Mouse (Mus musculus): ENCODE results near the gene Chat. TPM values are rescaled to one million over a fixed set of nuclear protein-coding genes. Genes with fewer than 3 reads are reported as not detected.

The Chat gene
- polyA plus RNA-seq, 1 experiment, result 0.67 TPM

GRCm38 (mm10) chr14:32482061-32482460, 16.3 kb upstream of the Chat start:
- Histone ChIP-seq H3K4me3 (ENCODE audit: control insufficient read depth, insufficient read depth, low read length) (no peak overlapping the region), H3K36me3 (ENCODE audit: control insufficient read depth, insufficient read depth, low read length) (no peaks in the 10 kb centered on the region), H3K4me1 (replicated peaks; ENCODE audit: control insufficient read depth, insufficient read depth, low read length) (no peaks in the 10 kb centered on the region), H3K27ac (ENCODE audit: control insufficient read depth, insufficient read depth, low read length) (no peak overlapping the region), H3K27me3 (ENCODE audit: control insufficient read depth, insufficient read depth, low read length) (no peaks in the 10 kb centered on the region)
- DNase-seq, result no peak
- TF ChIP-seq POLR2A (IDR thresholded peaks at IDR 0.05; ENCODE audit: control insufficient read depth, extremely low read depth, insufficient read depth, low read length, poor library complexity) (no peak), CTCF (IDR thresholded peaks at IDR 0.05; ENCODE audit: borderline replicate concordance, control insufficient read depth, extremely low read depth, insufficient read depth, low read length, poor library complexity) (no peak)
- 7% methylated on average over 3 of the region's 3 CpGs for WGBS

- H3K4me3 ChIP-seq (ENCODE audit: control insufficient read depth, insufficient read depth, low read length), result no peak overlapping the region
- DNase-seq, result no peak
- no peaks in the 10 kb centered on the region for H3K27me3 ChIP-seq (ENCODE audit: control insufficient read depth, insufficient read depth, low read length)
- no peak overlapping the region for H3K27ac ChIP-seq (ENCODE audit: control insufficient read depth, insufficient read depth, low read length)
- WGBS, result 70% methylated on average over 1 of the region's 1 CpGs
- TF ChIP-seq CTCF (IDR thresholded peaks at IDR 0.05; ENCODE audit: borderline replicate concordance, control insufficient read depth, extremely low read depth, insufficient read depth, low read length, poor library complexity), result no peak
- no peak for TF ChIP-seq POLR2A (IDR thresholded peaks at IDR 0.05; ENCODE audit: control insufficient read depth, extremely low read depth, insufficient read depth, low read length, poor library complexity)
- no peaks in the 10 kb centered on the region for H3K36me3 ChIP-seq (ENCODE audit: control insufficient read depth, insufficient read depth, low read length)
- no peaks in the 10 kb centered on the region for H3K4me1 ChIP-seq (replicated peaks; ENCODE audit: control insufficient read depth, insufficient read depth, low read length)
These were observed 11.8 kb upstream of the Chat start for GRCm38 (mm10) chr14:32477581-32477980.

DNA sequence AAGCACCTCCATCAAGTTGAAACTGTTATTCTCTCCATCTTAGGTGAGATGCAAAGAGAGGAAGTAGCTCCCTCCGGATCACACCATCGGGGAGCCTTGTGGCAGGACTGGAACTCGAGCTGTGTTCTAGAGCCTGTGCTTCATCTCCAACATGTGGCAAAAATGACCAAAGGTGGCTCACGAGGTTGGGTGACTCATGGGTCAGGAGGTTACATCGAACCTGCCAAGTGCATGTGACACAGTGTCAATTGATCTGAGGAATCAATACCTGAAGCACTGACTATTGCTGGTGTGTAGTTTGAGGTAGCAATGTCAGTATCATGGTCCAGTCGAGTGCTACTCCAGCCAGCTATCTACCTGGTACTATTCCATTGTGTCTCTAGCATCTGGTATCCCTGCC, 10.8 kb upstream of the Chat start:
- DNase-seq, result no peak
- TF ChIP-seq POLR2A (IDR thresholded peaks at IDR 0.05; ENCODE audit: control insufficient read depth, extremely low read depth, insufficient read depth, low read length, poor library complexity) (no peak), CTCF (IDR thresholded peaks at IDR 0.05; ENCODE audit: borderline replicate concordance, control insufficient read depth, extremely low read depth, insufficient read depth, low read length, poor library complexity) (no peak)
- Histone ChIP-seq H3K4me3 (ENCODE audit: control insufficient read depth, insufficient read depth, low read length) (no peak overlapping the region), H3K4me1 (replicated peaks; ENCODE audit: control insufficient read depth, insufficient read depth, low read length) (no peaks in the 10 kb centered on the region), H3K27ac (ENCODE audit: control insufficient read depth, insufficient read depth, low read length) (no peak overlapping the region), H3K27me3 (ENCODE audit: control insufficient read depth, insufficient read depth, low read length) (no peaks in the 10 kb centered on the region), H3K36me3 (ENCODE audit: control insufficient read depth, insufficient read depth, low read length) (no peaks in the 10 kb centered on the region)
- 79% methylated on average over 6 of the region's 6 CpGs for WGBS

DNA sequence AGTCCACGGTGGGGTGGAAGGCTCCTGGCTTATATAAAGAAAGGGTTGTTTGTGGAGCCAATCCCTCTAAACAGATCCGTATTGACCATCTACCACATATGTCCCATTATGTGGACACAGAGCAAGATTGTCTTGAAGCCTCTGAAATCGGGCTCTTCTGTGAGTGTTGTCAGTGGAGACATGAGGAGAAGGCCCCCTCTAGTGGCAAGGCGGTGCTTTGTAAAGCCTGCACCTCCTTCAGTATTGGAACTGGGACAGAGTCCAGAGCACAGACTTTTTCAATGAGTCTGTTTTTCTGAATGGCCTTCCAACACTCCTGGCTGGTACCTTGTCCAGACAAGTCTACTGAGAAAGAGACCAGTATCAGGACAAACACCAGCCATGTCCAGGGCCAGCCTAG, 7.2 kb upstream of the Chat start:
- H3K27me3 ChIP-seq (ENCODE audit: control insufficient read depth, insufficient read depth, low read length), result no peaks in the 10 kb centered on the region
- 19% methylated on average over 4 of the region's 4 CpGs for WGBS
- H3K27ac ChIP-seq (ENCODE audit: control insufficient read depth, insufficient read depth, low read length), result no peak overlapping the region
- TF ChIP-seq CTCF (IDR thresholded peaks at IDR 0.05; ENCODE audit: borderline replicate concordance, control insufficient read depth, extremely low read depth, insufficient read depth, low read length, poor library complexity), result no peak
- TF ChIP-seq POLR2A (IDR thresholded peaks at IDR 0.05; ENCODE audit: control insufficient read depth, extremely low read depth, insufficient read depth, low read length, poor library complexity), result no peak
- DNase-seq, result peak; percentile 19
- H3K36me3 ChIP-seq (ENCODE audit: control insufficient read depth, insufficient read depth, low read length), result no peaks in the 10 kb centered on the region
- H3K4me3 ChIP-seq (ENCODE audit: control insufficient read depth, insufficient read depth, low read length), result no peak overlapping the region
- H3K4me1 ChIP-seq (replicated peaks; ENCODE audit: control insufficient read depth, insufficient read depth, low read length), result no peaks in the 10 kb centered on the region

DNA sequence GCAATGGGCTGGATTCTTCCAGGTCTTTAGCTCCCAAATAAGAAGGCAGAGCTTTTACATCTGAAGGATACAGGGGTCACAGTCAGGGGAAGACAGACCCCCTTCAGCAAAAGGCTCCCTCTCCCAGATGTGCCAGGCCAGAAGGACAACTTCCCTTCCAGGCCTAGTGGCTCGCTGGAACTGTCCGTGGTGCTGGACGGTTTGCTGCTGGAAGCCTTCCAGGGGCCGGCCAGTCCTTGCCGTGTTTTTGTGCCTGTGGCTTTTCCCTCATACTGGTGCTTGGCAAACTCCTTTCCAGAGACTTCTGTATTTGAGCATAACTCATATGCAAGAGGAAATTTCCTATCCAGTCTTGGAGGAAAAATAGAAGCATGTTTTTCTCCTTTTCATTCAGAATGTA, 1.8 kb upstream of the Chat start:
- TF ChIP-seq POLR2A (IDR thresholded peaks at IDR 0.05; ENCODE audit: control insufficient read depth, extremely low read depth, insufficient read depth, low read length, poor library complexity), result no peak
- TF ChIP-seq CTCF (IDR thresholded peaks at IDR 0.05; ENCODE audit: borderline replicate concordance, control insufficient read depth, extremely low read depth, insufficient read depth, low read length, poor library complexity), result no peak
- no peak for DNase-seq

DNA sequence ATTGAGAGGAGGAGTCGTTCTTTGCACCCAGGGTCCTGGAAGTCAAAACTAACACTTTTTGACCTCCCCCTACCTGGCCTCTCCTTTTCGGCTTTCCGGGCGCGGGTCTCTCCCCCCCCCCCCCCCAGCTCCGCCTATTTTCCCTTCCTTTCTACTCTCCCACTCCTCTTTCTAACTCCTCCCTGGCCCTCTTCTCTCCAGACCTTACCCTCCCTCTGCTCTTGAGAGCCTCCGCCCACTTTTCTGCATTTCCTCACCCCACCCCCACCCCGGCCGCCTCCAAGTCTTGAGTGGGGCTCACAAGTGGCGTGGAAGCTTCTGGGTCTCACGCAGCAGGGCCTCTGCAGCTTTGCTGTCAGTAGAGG, 301 bp downstream of the Chat start:
- H3K27me3 ChIP-seq (ENCODE audit: control insufficient read depth, insufficient read depth, low read length), result peaks cover 6% of the 10 kb centered on the region
- 5% methylated on average over 8 of the region's 11 CpGs for WGBS
- DNase-seq, result no peak
- H3K27ac ChIP-seq (ENCODE audit: control insufficient read depth, insufficient read depth, low read length), result no peak overlapping the region
- no peak for TF ChIP-seq CTCF (IDR thresholded peaks at IDR 0.05; ENCODE audit: borderline replicate concordance, control insufficient read depth, extremely low read depth, insufficient read depth, low read length, poor library complexity)
- no peak for TF ChIP-seq POLR2A (IDR thresholded peaks at IDR 0.05; ENCODE audit: control insufficient read depth, extremely low read depth, insufficient read depth, low read length, poor library complexity)
- no peak overlapping the region for H3K4me3 ChIP-seq (ENCODE audit: control insufficient read depth, insufficient read depth, low read length)
- H3K4me1 ChIP-seq (replicated peaks; ENCODE audit: control insufficient read depth, insufficient read depth, low read length), result no peaks in the 10 kb centered on the region
- no peaks in the 10 kb centered on the region for H3K36me3 ChIP-seq (ENCODE audit: control insufficient read depth, insufficient read depth, low read length)

More for the DNA sequence above, 1.8 kb upstream of the Chat start:
- Histone ChIP-seq H3K27ac (ENCODE audit: control insufficient read depth, insufficient read depth, low read length) (no peak overlapping the region), H3K4me1 (replicated peaks; ENCODE audit: control insufficient read depth, insufficient read depth, low read length) (no peaks in the 10 kb centered on the region), H3K27me3 (ENCODE audit: control insufficient read depth, insufficient read depth, low read length) (peaks cover 6% of the 10 kb centered on the region), H3K36me3 (ENCODE audit: control insufficient read depth, insufficient read depth, low read length) (no peaks in the 10 kb centered on the region), H3K4me3 (ENCODE audit: control insufficient read depth, insufficient read depth, low read length) (no peak overlapping the region)
- WGBS, result 10% methylated on average over 5 of the region's 5 CpGs

Measured in thymus, adult 2 months (tissue).